8 mouse cellular contexts compared by ENCODE assay signal in the genomic region with DNA sequence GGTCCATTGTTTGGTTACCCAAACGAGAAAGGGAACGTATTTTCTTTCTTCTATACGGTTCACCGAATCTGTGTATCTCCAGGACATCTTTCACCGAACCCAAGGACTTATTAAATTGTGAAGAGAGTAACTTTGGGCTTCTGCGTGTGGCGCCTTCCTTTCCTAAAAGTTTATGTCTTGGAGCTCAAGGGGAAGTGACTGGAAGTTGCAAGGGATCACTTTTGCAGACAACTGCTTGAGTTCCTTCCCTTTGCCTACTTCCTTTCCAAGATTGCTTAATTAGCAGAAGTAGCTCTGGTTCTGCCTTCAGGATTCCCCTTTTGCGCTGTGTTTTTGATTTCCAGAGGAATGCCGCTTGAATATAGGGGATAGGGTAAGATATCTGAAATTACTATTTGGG. TPM values are rescaled to one million over a fixed set of nuclear protein-coding genes. Genes with fewer than 3 reads are reported as not detected.
A peak's percentile ranks its signal among the peaks of the same experiment; 100 is the strongest.
DNase-seq lines count a peak whose midpoint lies in the region; ATAC-seq and TF ChIP-seq lines count a peak whose summit lies in the region.

No protein-coding gene starts in this region.

- DNase-seq in heart, adult 18-20 months: peak; percentile 49 to 58
- DNase-seq in heart, postnatal 25 days (ENCODE audit: low spot score): no peak
- peak; percentile 56 for DNase-seq in kidney, postnatal 0 days (ENCODE audit: low spot score)
- peak; percentile 84 for DNase-seq in midbrain, embryonic 11.5 days (ENCODE audit: low spot score, missing footprints)
- DNase-seq in left cerebral cortex, adult 11 months (ENCODE audit: low spot score): no peak
- DNase-seq in thymus, postnatal 0 days (ENCODE audit: low spot score): no peak
- no peak for DNase-seq in left cerebral cortex, adult 18-20 months (ENCODE audit: low spot score in 2 of 2)

- H3K27me3 ChIP-seq in forebrain, embryonic 13.5 days: no peaks in the 10 kb centered on the region
- H3K27me3 ChIP-seq in kidney, postnatal 0 days (ENCODE audit: insufficient read depth, low read length): no peaks in the 10 kb centered on the region
- no peaks in the 10 kb centered on the region for H3K27me3 ChIP-seq in midbrain, embryonic 11.5 days (ENCODE audit: control insufficient read depth, insufficient read depth, low read length)

- H3K9me3 ChIP-seq in forebrain, embryonic 13.5 days (replicated peaks): no peaks in the 10 kb centered on the region
- no peaks in the 10 kb centered on the region for H3K9me3 ChIP-seq in kidney, postnatal 0 days (replicated peaks; ENCODE audit: low read length)
- no peaks in the 10 kb centered on the region for H3K9me3 ChIP-seq in midbrain, embryonic 11.5 days (ENCODE audit: control insufficient read depth, low read length)

- H3K27ac ChIP-seq in forebrain, embryonic 13.5 days: peak overlapping the region; percentile 65
- no peak overlapping the region for H3K27ac ChIP-seq in kidney, postnatal 0 days
- H3K27ac ChIP-seq in midbrain, embryonic 11.5 days (ENCODE audit: low read depth, low read length): no peak overlapping the region

- no peak for TF ChIP-seq CTCF in kidney, postnatal 0 days (IDR thresholded peaks at IDR 0.05; ENCODE audit: low read depth)

- H3K9ac ChIP-seq in forebrain, embryonic 13.5 days: peak overlapping the region; percentile 85
- H3K9ac ChIP-seq in kidney, postnatal 0 days (ENCODE audit: low read depth, low read length): peak overlapping the region; percentile 72
- H3K9ac ChIP-seq in midbrain, embryonic 11.5 days (ENCODE audit: low read length): peak overlapping the region; percentile 76

- no peak for ATAC-seq in forebrain, embryonic 13.5 days
- no peak for ATAC-seq in kidney, postnatal 0 days (replicated peaks; ENCODE audit: low FRiP score, low read depth)
- no peak for ATAC-seq in midbrain, embryonic 11.5 days (ENCODE audit: low FRiP score)

- peak overlapping the region; percentile 91 for H3K4me3 ChIP-seq in forebrain, embryonic 13.5 days
- H3K4me3 ChIP-seq in kidney, postnatal 0 days (replicated peaks; ENCODE audit: low read depth, low read length): peak overlapping the region; percentile 86
- peak overlapping the region; percentile 63 for H3K4me3 ChIP-seq in midbrain, embryonic 11.5 days (ENCODE audit: low read depth, low read length)

- peak overlapping the region; percentile 76 for H3K4me2 ChIP-seq in forebrain, embryonic 13.5 days
- H3K4me2 ChIP-seq in kidney, postnatal 0 days (ENCODE audit: low read length): peak overlapping the region; percentile 56
- H3K4me2 ChIP-seq in midbrain, embryonic 11.5 days: peak overlapping the region; percentile 61

- H3K4me1 ChIP-seq in forebrain, embryonic 13.5 days: peaks cover 21% of the 10 kb centered on the region
- H3K4me1 ChIP-seq in kidney, postnatal 0 days (replicated peaks; ENCODE audit: insufficient read depth, low read length): peaks cover 4% of the 10 kb centered on the region; the same call in 1 of the 2 replicates
- peaks cover 7% of the 10 kb centered on the region; the same call in 1 of the 2 replicates for H3K4me1 ChIP-seq in midbrain, embryonic 11.5 days (ENCODE audit: control insufficient read depth, insufficient read depth, low read length)

- intact Hi-C loops in heart, postnatal 25 days (cut with DNase I): loop anchor here (2.0 to 5.0 kb wide), 4 partner anchors 40 to 346 kb away; no protein-coding TSS in a partner anchor

- WGBS in forebrain, embryonic 13.5 days: 13% methylated on average over 9 of the region's 9 CpGs
- 6% methylated on average over 9 of the region's 9 CpGs for WGBS in kidney, postnatal 0 days
- WGBS in midbrain, embryonic 11.5 days: 14% methylated on average over 9 of the region's 9 CpGs

- H3K36me3 ChIP-seq in forebrain, embryonic 13.5 days (ENCODE audit: poor library complexity, severe bottlenecking): 0 out of 2 replicates have a peak, but pooled peaks cover 5% of the 10 kb centered on the region
- H3K36me3 ChIP-seq in kidney, postnatal 0 days (ENCODE audit: insufficient read depth, low read length): no peaks in the 10 kb centered on the region
- no peaks in the 10 kb centered on the region for H3K36me3 ChIP-seq in midbrain, embryonic 11.5 days (ENCODE audit: control insufficient read depth, insufficient read depth, low read length)

RNA-seq across cellular contexts. Expression of gene Wdfy2, which starts 0.9 kb away (rescaled TPM):
- total RNA-seq in heart, adult 18-20 months (2021): 1 to 10 TPM; 6.4 to 6.9 TPM
- 1 to 10 TPM; 6.8 to 7.7 TPM for total RNA-seq in heart, postnatal 25 days (2021)
- 7.3 and 8.5 TPM in 2 replicates for polyA plus RNA-seq in forebrain, embryonic 13.5 days (2015; fragmentation: Nextera tagmentation; extraction: Ambion mirVana)
- polyA plus RNA-seq in kidney, postnatal 0 days (2015; fragmentation: Nextera tagmentation; extraction: Ambion mirVana): 3.9 and 4.6 TPM in 2 replicates
- 14.9 and 15.9 TPM in 2 replicates for polyA plus RNA-seq in midbrain, embryonic 11.5 days (2014; fragmentation: Nextera tagmentation; extraction: Ambion mirVana)
- 4.2 and 5.1 TPM in 2 replicates for polyA plus RNA-seq in thymus, postnatal 0 days (2015; fragmentation: Nextera tagmentation; extraction: Ambion mirVana)
- 10 to 100 TPM; 13.7 to 14.1 TPM for total RNA-seq in left cerebral cortex, adult 18-20 months (2021)

Comparison
In these comparisons a context has a peak if more than half of its experiments do, and no peak if none do; other contexts are left out.
1. DNase-seq: peak in heart, adult 18-20 months (2 of 2), kidney, postnatal 0 days (single experiment) and midbrain, embryonic 11.5 days (single experiment); none in heart, postnatal 25 days (single experiment), left cerebral cortex, adult 11 months (single experiment), thymus, postnatal 0 days (single experiment) and left cerebral cortex, adult 18-20 months (0 of 2).
2. Peak in every context shown above with its lines, with median percentiles within 50 percentile points of each other: H3K4me2 ChIP-seq, H3K4me3 ChIP-seq and H3K9ac ChIP-seq.